Mouse (Mus musculus) thymus, postnatal 25 days (tissue): ENCODE data around the gene Nfib.

Experiments
- DNase-seq: peaks from one replicate; pipeline ENCODE4 v3.0.0; 2022

Nfib gene

GRCm38 (mm10) chr4:82623835-82624234 lies 81.7 kb downstream of the Nfib start:
- DNase-seq: no peak

GRCm38 (mm10) chr4:82623081-82623538 lies 82.4 kb downstream of the Nfib start:
- DNase-seq: no peak

- DNase-seq: no peak
Measured at GRCm38 (mm10) chr4:82622321-82622836, 83.2 kb downstream of the Nfib start.

- no peak for DNase-seq
Measured at GRCm38 (mm10) chr4:82619539-82619941, 86.0 kb downstream of the Nfib start.

- DNase-seq: no peak
Measured at GRCm38 (mm10) chr4:82619003-82619402, 86.5 kb downstream of the Nfib start.

GRCm38 (mm10) chr4:82617257-82617656 lies 88.3 kb downstream of the Nfib start:
- DNase-seq: no peak

GRCm38 (mm10) chr4:82615712-82616111 lies 89.8 kb downstream of the Nfib start:
- no peak for DNase-seq

- no peak for DNase-seq
Measured at GRCm38 (mm10) chr4:82614466-82614805, 91.1 kb downstream of the Nfib start.

- no peak for DNase-seq
Measured at GRCm38 (mm10) chr4:82613606-82614465, 91.7 kb downstream of the Nfib start.

GRCm38 (mm10) chr4:82609676-82610075 lies 95.9 kb downstream of the Nfib start:
- no peak for DNase-seq

- DNase-seq: no peak
Measured at GRCm38 (mm10) chr4:82608768-82609610, 96.6 kb downstream of the Nfib start.

- no peak for DNase-seq
Measured at GRCm38 (mm10) chr4:82607266-82607665, 98.3 kb downstream of the Nfib start.

- no peak for DNase-seq
Measured at GRCm38 (mm10) chr4:82606351-82606750, 99.2 kb downstream of the Nfib start.

- no peak for DNase-seq
Measured at GRCm38 (mm10) chr4:82605034-82605784, 100.3 kb downstream of the Nfib start.

GRCm38 (mm10) chr4:82604501-82604900 lies 101.0 kb downstream of the Nfib start:
- DNase-seq: no peak

- DNase-seq: no peak
Measured at GRCm38 (mm10) chr4:82600636-82601035, 104.9 kb downstream of the Nfib start.

- DNase-seq: no peak
Measured at GRCm38 (mm10) chr4:82598436-82598835, 107.1 kb downstream of the Nfib start.

- no peak for DNase-seq
Measured at GRCm38 (mm10) chr4:82593681-82594666, 111.6 kb downstream of the Nfib start.

GRCm38 (mm10) chr4:82592086-82593030 lies 113.2 kb downstream of the Nfib start:
- DNase-seq: no peak

- no peak for DNase-seq
Measured at GRCm38 (mm10) chr4:82589345-82589890, 116.1 kb downstream of the Nfib start.
